9 mouse cellular contexts compared by ENCODE assay signal in the genomic region with DNA sequence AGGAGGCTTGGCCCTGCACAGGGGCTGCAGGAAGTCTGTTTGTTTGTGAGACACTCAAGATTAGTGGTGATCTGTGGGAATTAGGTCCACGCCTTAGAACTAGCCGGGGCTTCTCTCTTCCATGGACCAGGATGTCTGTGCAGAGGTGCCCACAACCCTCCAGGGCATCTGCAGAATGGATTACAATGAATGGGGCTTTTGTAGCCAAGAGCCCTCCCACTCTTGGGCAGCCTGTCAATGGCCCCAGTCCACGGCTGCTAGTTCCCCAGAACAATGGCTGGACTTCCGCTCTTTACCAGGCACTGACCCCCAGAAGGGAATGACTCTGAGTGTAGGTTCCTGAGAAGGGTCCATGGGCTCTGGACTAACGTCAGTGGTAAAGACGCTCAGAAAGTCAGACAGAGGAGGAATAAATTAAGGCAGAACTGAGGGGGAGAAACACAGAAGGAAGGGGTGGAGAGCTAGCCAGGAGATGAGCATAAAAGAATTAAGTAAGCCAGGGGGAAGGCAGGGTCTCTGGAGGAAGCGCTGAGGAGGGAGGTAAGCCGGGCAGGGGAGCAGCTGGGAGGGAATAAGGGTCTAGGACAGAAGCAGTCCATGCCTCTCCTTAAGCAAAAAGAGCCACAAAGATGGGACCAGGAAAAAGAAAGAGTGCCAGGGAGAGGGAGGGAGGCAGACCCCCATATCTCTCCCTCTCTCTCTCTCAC. TPM values are rescaled to one million over a fixed set of nuclear protein-coding genes. Genes with fewer than 3 reads are reported as not detected.
DNase-seq lines count a peak whose midpoint lies in the region; ATAC-seq lines count a peak whose summit lies in the region.
"Had no signal": no experiment of that assay in that cellular context is flagged by ENCODE, and none has a peak within 500 bp of the region (broad histone marks: within the 10 kb centered on the region; RNA-seq: fewer than 3 reads in every experiment).

No protein-coding gene starts in this region.

- no peaks in the 10 kb centered on the region for H3K36me3 ChIP-seq in heart, embryonic 10.5 days
- H3K36me3 ChIP-seq in midbrain, embryonic 13.5 days: no peaks in the 10 kb centered on the region

- no peak for DNase-seq in heart, embryonic 10.5 days (ENCODE audit: low spot score)
- no peak for DNase-seq in heart, adult 18-20 months
- peak; percentile 54 for DNase-seq in embryo, embryonic 11 days
- DNase-seq in heart, postnatal 4 days: peak; percentile 42
- DNase-seq in thymus, postnatal 36 days: no peak
- no peak for DNase-seq in MN1 (ENCODE audit: low spot score)
- no peak for DNase-seq in kidney, postnatal 36 days
- DNase-seq: cerebellum, adult 8-10 months had no signal

- peak overlapping the region; percentile 11 for H3K4me2 ChIP-seq in midbrain, embryonic 13.5 days (replicated peaks)

- no peaks in the 10 kb centered on the region for H3K9me3 ChIP-seq in heart, embryonic 10.5 days
- H3K9me3 ChIP-seq in midbrain, embryonic 13.5 days: no peaks in the 10 kb centered on the region

- peak; percentile 62 for ATAC-seq in midbrain, embryonic 13.5 days

- H3K4me3 ChIP-seq in heart, embryonic 10.5 days: no peak overlapping the region
- H3K4me3 ChIP-seq in midbrain, embryonic 13.5 days (replicated peaks): no peak overlapping the region

- H3K9ac ChIP-seq in midbrain, embryonic 13.5 days (replicated peaks): no peak overlapping the region

- WGBS in heart, embryonic 10.5 days: 41% methylated on average over 8 of the region's 8 CpGs
- 6% methylated on average over 8 of the region's 8 CpGs for WGBS in midbrain, embryonic 13.5 days

- peaks cover 80% of the 10 kb centered on the region for H3K4me1 ChIP-seq in heart, embryonic 10.5 days
- H3K4me1 ChIP-seq in midbrain, embryonic 13.5 days (replicated peaks): peaks cover 53% of the 10 kb centered on the region

- H3K27ac ChIP-seq in heart, embryonic 10.5 days: peak overlapping the region; percentile 63
- peak overlapping the region; percentile 88 for H3K27ac ChIP-seq in midbrain, embryonic 13.5 days

- H3K27me3 ChIP-seq in heart, embryonic 10.5 days (ENCODE audit: insufficient read depth, poor library complexity, severe bottlenecking): no peaks in the 10 kb centered on the region
- no peaks in the 10 kb centered on the region for H3K27me3 ChIP-seq in midbrain, embryonic 13.5 days

RNA-seq across cellular contexts. Expression of a gene that starts 24.4 kb away (rescaled TPM):
- 20.6 and 31.5 TPM in 2 replicates for polyA plus RNA-seq in heart, embryonic 10.5 days (2016; fragmentation: Nextera tagmentation; extraction: Ambion mirVana)
- total RNA-seq in heart, adult 18-20 months (2021): 10 to 100 TPM; 21.3 to 23.6 TPM
- total RNA-seq in heart, postnatal 4 days (2021): 10 to 100 TPM; 25.4 to 26.0 TPM
- 31.4 and 33.4 TPM in 2 replicates for polyA plus RNA-seq in midbrain, embryonic 13.5 days (2015; fragmentation: Nextera tagmentation; extraction: Ambion mirVana)

Comparison
In these comparisons a context has a peak if more than half of its experiments do, and no peak if none do; other contexts are left out.
1. DNase-seq: peak in embryo, embryonic 11 days (single experiment) and heart, postnatal 4 days (single experiment); none in heart, embryonic 10.5 days (single experiment), heart, adult 18-20 months (0 of 2), thymus, postnatal 36 days (0 of 2), MN1 (single experiment) and kidney, postnatal 36 days (0 of 2).